Mouse (Mus musculus) gastrocnemius, postnatal 36 days (tissue): ENCODE results near the gene Asns. TPM values are rescaled to one million over a fixed set of nuclear protein-coding genes. Genes with fewer than 3 reads are reported as not detected.

Source experiments
- DNase-seq, 2 experiments: peaks; one replicate each; pipeline ENCODE4 v3.0.0; 2022
- intact Hi-C: fragments of 180-260 bp; cut with DNase I; formaldehyde crosslinking; loops from one replicate; pipeline ENCODE4 v1.15.1; 2025
- long read RNA-seq, 2 experiments: library from polyadenylated mRNA; stranded (forward); transcript quantifications; one replicate each; pipeline ENCODE4 v2.0.0; 2021
- total RNA-seq, 2 experiments: library from RNA; stranded (reverse); gene quantifications; 2 replicates each; pipeline ENCODE4 v1.2.3; 2021

Asns gene
- total RNA-seq, result 1 to 10 TPM; 1.4 to 1.6 TPM
- long read RNA-seq, experiment 1, partial matches to known transcripts, result 0 of 2 reads
- long read RNA-seq, experiment 1, other reads (novel, unspliced or antisense), result 1 of 2 reads
- long read RNA-seq, experiment 2, partial matches to known transcripts, result 0 of 1 reads
- long read RNA-seq, experiment 2, other reads (novel, unspliced or antisense), result 1 of 1 reads

DNA sequence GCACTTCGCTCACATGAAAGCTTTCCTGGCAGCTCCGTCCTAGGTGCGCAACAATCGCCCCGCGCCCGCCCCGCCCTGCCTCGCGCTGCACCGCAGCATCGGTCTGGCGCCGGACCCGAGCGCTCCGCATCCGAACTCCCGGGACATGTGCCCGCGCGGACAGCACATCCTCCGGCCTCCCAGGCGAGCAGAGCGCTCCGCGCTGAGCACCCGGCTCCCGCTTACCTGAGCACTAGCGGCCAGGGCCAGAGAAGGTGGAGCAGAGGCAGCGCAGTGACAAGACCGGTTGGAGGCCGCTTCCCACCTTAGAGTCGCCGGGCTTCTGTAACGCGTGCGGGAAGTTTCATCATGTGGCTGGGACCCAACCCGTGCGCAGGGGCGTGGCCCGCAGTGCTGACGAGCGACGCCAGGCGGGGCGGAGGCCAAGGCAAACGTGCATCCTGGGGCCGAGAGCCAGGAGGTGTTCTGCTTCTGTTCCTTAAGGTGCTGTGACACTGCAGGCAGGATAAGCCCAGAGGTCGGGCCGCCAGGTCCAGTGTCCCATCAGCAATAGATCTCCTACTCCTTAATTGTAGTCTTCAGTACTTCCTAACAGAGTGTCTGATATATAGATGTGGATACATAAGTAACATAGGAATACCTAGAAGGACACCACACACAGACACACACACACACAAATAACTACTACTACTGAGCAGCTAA is at the start of gene Asns:
TSS of gene Asns (minus strand) at position 371 of the 702 bp plus-strand sequence.
- intact Hi-C loops, result no loop called here
- peak; percentile 27 to 43 for DNase-seq

DNA sequence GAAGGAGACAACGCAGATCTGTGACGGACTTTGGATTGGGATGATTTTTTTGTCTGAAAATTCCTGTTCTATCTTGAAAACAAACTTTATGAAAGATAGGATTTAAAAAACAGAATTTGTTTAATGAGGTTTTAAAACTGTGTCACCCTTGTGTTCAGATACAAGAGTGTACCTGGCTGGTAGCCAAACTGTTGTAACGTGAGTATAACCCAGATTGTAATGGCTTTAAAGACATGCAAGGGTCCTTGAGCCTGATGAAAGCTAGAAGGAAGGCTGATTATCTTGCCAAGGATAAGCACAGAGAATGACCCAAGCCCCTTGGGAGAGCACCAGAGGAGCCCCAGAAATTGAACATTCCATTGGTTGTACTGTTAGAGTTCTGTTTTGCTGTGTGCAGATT is 48.7 kb upstream of the Asns start:
- no peak for DNase-seq
- intact Hi-C loops, result no loop called here

DNA sequence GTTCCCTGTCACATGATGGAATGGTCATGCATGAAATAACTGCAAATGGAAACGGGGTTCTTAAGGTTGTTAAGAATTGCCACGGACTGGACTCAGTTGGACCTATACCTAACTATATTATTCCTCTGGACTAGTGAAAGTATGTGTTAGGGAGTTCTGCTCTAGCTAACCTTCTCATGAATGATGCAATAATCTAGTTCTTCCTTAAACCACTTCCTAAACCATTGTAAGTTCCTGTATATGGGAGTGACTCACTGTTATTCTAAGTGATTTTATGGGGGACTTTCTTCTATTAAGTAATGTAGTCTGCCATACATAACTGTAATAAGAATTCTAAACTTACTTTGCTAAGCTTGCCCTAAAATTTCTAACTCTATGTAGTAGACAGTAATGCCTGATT is 44.8 kb upstream of the Asns start:
- intact Hi-C loops, result loop anchor here (10.0 kb wide), 1 partner anchor 997 kb away; no protein-coding TSS in a partner anchor
- no peak for DNase-seq

DNA sequence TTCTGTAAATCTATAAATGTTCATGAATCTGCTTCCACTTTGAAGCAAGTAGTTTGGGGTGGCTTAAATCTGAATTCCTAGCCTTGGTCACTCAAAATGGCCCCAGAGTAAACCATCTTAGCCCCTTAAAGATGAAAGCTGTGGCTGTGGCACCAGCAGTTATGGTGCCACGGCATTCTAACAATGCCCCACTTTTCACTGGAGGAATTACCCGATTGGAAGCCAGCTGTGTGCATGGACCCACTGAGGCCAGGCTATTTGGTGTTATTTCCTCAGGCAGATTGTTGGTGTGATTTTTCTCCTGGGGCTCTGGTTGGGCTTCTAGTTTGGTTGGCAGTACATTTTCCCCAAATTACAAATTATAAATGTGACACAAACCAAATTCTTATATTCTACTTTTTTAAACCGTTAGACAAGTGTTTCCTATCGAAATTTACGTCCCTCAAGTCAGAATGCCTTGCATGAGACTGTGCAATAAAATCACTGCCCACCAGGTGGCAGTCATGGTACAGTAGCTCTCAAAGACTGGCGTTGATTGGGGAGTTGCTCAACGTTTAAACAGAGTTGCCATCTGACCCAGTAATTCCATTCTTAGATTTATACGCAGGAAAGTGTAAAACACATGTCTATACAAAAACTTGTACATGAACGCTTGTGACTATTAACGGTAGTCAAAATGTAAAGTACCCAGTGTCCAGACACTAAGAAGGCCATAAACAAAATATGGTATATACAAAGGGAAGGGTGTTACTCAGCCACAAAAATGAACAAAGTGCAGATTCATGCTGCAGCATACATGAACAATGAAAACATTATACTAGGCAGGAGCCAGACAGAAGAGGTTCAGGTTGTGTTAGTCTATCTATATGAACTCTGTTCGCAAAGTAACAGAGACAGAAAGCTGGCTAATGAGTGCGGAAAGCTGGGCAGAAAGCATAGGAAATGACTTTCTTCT is 40.0 kb upstream of the Asns start:
- intact Hi-C loops, result loop anchor here (2.0 to 10.0 kb wide), 4 partner anchors 249 to 1002 kb away; partner anchors contain the start of gene Col28a1
- DNase-seq, result peak; percentile 77 to 81

DNA sequence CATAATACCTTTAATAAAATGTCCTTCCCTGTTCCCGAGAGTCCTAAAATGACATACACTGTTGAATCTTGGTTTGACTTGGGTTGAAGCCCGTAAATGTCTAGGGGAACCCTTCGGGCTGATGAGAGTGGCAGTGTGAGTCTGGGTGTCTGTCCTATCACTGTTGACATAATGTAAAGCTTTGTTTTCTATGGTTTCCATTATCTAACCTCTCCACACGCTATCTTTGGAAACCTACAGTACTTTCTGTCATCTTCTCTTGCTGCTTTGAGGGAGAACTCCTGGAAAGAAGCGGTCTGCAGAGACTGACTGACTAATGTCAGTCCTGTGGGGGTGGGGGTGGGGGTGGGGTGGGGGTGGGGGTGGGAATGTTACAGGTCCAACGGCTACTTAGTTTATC is 39.0 kb upstream of the Asns start:
- intact Hi-C loops, result loop anchor here (2.0 to 10.0 kb wide), 4 partner anchors 250 to 1003 kb away; partner anchors contain the start of gene Col28a1
- no peak for DNase-seq

DNA sequence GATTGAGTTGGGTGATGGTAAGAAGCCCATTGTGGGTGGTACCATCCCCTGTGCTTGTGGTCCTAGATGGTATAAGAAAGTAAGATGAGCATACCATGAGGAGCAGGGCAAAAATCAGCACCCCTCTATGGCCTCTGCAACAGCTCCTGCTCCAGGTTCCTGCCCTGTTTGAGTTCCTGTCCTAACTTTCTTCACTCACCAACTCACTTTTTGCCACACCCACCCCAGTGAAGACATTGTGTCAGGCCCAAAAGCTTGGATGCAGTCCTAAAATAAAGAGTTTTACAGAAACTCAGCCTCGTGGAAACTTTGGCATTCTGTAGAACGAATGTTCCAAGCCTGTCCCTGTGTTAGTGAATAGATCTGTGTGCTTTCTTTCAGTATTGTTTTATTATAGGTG is 36.1 kb upstream of the Asns start:
- intact Hi-C loops, result no loop called here
- DNase-seq, result no peak

DNA sequence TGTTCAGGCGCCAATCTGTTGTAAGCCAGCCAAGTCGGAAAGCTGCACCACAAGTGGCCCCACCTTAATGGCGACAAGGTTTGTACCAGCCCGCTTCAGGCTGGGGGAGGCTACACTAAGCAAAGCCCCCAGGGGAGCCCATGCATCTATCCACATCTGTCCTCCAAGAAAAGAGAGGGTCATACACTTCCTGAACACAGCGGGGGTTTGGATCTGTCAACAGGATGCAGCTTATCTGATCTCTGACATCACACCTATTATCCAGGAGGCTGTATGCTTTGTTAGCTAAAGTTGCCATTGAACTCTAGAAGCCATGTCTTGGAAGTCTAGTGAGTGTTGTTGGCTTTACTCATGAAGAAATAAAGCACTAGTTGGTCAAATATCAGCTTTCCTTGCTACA is 35.2 kb upstream of the Asns start:
- intact Hi-C loops, result no loop called here
- no peak for DNase-seq

DNA sequence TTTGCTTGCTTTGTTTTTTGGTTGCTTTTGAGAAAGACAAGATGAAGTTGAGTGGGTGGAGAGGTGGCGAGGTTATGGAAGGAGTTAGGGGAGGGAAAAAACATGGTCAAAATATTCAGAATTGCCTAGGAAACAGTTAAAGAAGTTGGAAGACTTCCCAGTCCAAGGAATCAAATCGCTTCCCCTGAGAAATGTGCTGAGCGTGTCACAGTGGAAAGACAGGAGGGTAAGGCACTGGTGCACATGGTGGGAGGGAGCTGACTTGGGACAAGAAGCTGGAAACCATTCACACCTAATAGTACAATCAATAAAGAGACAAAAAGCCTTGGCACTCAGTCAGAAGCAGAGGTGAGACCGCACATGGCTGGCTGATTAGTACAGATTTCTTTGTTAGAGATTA is 23.2 kb upstream of the Asns start:
- intact Hi-C loops, result no loop called here

DNA sequence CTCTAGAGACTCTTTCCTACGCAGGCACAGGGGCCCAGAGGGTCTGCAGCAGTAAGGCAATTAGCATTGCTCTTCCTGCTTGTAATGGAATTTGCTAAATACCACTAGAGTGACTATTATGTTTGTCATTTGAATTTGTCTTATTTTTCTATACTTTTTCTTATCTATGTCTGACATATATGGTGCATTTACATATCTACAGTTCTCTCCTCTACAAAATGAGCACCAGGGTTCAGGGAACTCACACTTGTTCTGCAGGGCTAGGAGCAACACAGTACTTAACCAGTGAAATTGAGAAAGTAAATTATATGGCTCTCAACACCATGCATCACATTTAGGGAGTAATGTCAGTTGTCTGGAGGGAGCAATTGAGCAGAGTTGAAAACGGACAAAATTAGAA is 21.2 kb upstream of the Asns start:
- intact Hi-C loops, result no loop called here
- no peak for DNase-seq

More for the DNA sequence above, 23.2 kb upstream of the Asns start:
- no peak for DNase-seq

DNA sequence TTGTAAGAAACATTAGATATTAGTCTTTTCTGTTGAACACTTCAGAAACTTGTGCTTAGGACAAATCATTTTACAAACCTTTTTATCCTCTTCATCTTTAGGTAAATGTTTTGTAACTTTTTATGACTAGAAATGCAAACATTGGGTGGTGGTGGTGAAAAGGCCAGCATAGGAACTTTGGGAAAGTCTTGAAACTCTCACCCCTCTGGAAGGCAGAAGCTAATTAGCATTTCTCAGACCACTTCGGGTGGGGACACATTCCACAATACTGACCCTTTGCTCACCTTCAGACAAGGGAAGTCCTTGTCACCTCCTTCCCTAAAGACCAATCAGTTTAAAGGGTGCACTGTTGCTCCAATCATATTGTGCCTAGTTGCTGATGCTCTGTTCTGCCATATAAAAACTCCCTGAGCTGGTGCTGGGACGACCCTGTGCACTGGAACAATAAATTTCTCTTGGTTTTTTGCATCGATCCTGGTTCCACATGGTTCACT is 18.8 kb upstream of the Asns start:
- intact Hi-C loops, result no loop called here
- DNase-seq, result no peak

DNA sequence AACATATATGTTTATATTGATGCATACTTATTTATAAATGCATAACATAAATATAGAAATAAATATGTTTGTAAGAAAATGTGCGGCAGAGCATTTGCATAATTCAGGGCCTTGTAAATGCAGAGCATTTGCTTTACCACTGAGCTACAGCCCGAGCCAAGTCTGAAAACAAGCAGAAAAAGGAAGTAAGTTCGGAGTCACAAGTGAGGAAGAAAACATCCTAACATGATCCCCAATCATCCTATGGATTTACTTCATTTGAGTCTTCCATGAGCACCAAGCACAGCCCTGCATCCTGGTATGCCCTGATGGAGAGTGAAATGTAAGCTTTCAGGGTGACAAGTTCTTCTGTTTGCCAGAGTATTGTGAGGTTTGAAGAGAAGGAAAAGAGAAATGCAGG is 15.2 kb upstream of the Asns start:
- DNase-seq, result no peak
- intact Hi-C loops, result no loop called here

DNA sequence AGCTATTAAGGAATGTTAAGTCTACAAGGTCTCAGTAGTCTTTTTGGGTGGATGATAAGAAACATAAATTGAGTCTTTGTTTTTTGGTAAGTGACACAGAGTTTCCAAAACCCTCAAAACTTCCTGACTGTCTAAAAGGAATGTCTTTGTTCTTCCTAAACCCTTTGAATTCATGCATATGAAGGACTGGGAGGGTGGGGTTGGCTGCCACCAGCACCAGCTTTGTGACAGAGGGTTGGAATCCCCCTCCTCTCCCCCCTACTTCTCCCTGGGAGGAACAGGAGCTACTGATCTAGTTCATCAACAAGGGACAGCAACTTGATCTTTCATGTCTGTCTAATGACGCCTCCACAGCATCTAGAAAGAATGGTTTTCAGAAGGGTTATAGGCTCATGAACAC is 13.7 kb upstream of the Asns start:
- intact Hi-C loops, result no loop called here
- DNase-seq, result no peak

DNA sequence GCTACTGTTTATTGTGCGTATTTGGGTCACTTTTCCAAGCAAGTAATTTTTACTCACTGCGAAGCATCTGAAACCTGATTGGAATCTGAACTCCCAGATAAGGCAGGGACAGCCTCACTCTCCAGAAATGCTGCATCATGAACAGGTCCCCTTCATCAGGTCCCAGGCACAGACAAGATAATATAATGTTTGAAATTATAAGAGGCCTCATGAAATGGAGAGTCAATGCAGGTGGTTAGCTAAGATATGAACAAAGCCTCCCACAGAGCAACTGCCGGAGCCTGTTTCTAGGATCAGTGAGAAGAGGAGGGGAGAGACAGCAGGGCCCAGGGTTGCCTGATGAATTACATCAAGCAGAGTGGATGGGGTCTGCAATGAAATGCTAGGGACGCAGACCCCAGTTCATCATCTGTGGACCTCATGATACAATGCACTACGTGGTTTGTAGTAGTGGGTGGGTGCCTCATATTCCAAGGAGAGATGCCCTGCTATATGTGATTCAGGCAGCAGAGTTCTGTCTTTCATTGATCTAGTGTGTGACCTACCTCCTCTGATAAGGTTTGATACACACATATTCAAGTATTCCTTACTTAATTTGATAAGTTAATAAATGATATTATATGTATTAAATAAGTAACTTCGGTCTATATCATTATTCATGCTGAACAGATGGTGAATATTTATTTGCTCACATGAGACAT is 5.1 kb upstream of the Asns start:
- intact Hi-C loops, result no loop called here
- DNase-seq, result no peak

DNA sequence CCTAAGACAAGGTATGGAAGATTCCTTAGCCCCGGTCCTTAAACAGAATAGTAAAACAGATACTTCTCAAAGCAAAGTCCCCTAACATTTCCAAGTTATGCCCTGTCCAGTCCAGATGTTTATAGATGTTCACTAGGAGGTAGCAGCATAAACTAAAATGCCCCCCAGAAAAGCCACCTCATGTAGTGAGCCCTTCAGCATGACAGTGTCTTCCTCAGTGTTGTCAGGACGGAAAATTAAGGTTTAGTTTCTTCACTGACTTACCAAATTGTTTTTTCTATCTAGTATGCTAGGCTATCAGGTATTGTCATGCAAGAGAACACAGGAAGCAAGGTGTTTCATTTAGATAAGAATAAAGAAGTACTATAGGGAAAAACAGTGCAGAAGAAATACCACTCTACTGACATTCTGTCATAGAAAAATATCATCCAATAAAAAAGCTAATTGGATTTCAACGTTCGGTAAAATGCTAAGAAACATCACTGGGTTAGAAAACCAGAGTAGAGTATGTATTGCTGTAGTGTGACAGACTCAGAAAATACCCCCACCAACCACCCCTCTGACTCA is 4.1 kb upstream of the Asns start:
- intact Hi-C loops, result no loop called here
- DNase-seq, result no peak

DNA sequence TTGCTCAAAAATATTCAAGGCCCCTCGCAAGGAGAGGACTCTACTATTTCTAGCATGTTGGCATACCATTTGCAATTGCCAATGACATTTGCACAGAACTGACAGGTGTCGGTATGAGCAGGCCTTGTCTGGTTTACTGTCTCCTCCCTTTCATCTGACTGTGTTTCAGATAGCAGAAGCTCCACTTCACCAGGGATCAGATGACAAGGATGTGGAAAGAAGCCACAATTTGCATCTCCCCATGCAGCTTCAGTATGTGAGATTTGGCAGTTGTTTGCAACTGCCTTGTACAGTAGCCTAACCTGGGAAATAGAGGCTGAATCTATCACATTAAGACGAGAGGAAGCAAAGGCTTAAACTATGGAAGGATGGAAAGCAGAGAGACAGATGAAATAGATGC is 3.6 kb upstream of the Asns start:
- intact Hi-C loops, result no loop called here
- no peak for DNase-seq

DNA sequence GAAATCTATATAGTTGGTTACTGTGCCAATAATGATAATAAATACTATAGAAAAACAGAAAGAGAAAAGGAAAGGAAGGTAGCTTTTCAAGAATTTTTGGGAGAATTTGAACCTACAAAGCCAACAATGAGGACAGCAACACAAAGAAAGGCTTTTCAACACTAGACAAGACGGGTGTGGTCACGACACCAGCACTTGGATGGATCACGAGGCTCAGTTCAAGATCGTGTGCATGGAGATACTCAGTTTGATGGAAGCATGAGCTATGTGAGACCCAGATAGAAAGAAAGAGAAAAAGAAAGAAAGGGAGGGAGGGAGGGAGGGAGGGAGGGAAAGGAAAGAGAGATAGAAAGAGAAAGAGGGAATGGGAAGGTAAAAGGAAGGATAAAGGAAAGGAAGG is 2.8 kb upstream of the Asns start:
- no peak for DNase-seq
- intact Hi-C loops, result no loop called here

DNA sequence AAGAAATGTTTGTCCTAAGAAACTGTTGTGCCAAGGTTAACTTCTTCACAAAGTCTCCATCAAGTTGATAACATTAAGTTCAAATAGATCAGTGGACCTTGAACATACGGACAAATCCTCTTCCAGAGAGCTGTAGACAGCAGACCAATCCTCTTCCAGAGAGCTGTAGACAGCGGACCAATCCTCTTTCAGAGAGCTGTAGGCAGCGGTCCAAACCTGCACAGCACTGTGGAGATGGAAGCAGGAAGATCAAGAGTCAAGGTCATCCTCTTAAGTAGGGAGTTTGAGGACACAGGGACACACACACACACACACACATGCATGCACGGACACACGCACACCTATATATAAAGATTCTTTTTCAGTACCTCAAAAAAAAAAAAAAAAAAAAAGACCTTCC is 612 bp upstream of the Asns start:
- DNase-seq, result no peak
- intact Hi-C loops, result no loop called here

DNA sequence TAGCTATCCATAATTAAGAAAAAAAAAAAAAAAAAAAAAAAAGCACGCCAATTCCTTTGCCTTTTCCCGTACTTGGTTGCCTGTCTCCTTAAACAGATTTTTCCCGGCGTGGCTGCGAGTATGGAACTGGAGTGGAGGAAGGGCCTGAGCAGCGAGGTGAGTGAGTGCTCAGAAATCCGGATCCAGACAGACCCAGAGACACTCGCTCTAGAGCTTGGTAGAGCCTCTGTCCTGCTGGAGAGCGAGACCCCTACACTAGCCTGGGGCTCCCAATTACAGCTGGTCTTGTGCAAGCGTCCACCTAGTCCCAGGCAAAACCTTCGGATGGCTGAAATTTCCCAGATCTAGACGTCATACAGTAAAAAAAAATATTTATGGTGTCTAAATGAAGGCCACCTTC is 603 bp downstream of the Asns start:
- intact Hi-C loops, result no loop called here
- DNase-seq, result no peak

DNA sequence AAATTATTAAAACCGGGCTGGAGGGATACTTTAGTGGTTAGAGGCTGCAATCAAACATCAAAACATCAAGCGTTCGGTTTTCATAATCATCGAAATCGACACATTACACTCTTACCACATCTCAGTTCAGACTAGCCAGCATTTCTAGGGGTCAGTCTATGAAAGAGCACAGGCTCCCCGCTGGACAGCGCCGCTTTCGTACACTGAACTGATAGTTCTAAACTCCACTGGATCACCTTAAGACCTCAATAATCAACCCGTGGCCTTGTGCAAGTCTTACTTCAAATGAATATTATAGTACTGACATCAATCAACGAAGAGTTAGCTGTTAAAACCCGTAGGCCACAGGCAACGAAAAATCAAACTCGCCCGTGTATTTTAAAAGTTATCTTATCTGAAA is 1.0 kb downstream of the Asns start:
- intact Hi-C loops, result no loop called here
- no peak for DNase-seq

DNA sequence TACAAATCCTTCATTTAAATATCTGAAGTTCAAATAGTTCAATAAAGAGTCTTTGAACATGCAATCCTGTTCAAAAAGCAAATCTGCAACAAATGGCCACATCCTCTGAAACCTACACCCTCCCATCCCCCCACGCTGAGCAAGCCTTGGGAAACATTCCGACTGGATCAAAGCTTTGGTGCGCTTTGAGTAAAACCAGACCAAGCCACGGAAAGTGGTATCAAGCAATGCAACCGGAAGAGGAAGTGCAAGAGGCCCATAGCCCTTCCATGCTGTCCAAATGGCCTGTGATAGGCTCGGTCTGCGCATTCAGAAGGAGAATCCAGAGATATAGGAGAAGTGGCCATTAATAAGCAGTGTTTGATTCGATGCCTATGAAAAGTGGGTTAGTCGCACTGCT is 2.6 kb downstream of the Asns start:
- DNase-seq, result no peak
- intact Hi-C loops, result no loop called here
